Mouse (Mus musculus) forebrain, embryonic 16.5 days (tissue): ENCODE results near the gene Stra6. TPM values are rescaled to one million over a fixed set of nuclear protein-coding genes. Genes with fewer than 3 reads are reported as not detected.

ENCODE experiments used
- ATAC-seq: fragments of 200-750 bp; cut with Nextera tagmentation; 2 replicates; pipeline ENCODE4 v1.8.0; 2017; ENCODE audit warnings: mild to moderate bottlenecking, moderate library complexity
- H3K27ac ChIP-seq: fragments of 300-500 bp; sonication (generic); 2 replicates; pipeline ENCODE4 v1.5.1; 2014; ENCODE audit warnings: low read length, control low read depth
- H3K27me3 ChIP-seq: fragments of 300-500 bp; sonication (generic); replicated peaks from 2 replicates; pipeline ENCODE4 v1.6.1; 2014; ENCODE audit warnings: low read length; ENCODE audit not compliant: control insufficient read depth, insufficient read depth
- H3K36me3 ChIP-seq: fragments of 300-500 bp; sonication (generic); 2 replicates; pipeline ENCODE4 v1.6.1; 2014; ENCODE audit not compliant: control insufficient read depth, insufficient read depth
- H3K4me1 ChIP-seq: fragments of 300-500 bp; sonication (generic); replicated peaks from 2 replicates; pipeline ENCODE4 v1.6.1; 2014; ENCODE audit warnings: low read length; ENCODE audit not compliant: control insufficient read depth, insufficient read depth
- H3K4me2 ChIP-seq: fragments of 300-500 bp; sonication (generic); 2 replicates; pipeline ENCODE4 v1.6.1; 2014; ENCODE audit warnings: mild to moderate bottlenecking, low read length, control low read depth
- H3K4me3 ChIP-seq: fragments of 300-500 bp; sonication (generic); replicated peaks from 2 replicates; pipeline ENCODE4 v1.5.1; 2014; ENCODE audit warnings: mild to moderate bottlenecking, low read length, control low read depth
- H3K9ac ChIP-seq: fragments of 300-500 bp; sonication (generic); replicated peaks from 2 replicates; pipeline ENCODE4 v1.6.1; 2014; ENCODE audit warnings: low read depth, low read length, control low read depth
- H3K9me3 ChIP-seq: fragments of 300-500 bp; sonication (generic); 2 replicates; pipeline ENCODE4 v1.6.1; 2016; ENCODE audit warnings: low read length; ENCODE audit not compliant: control insufficient read depth
- WGBS: fragments of 180-500 bp; shearing (Covaris S2); extraction: QIAGEN DNeasy Blood & Tissue Kit; methylation state at CpG from one replicate; pipeline ENCODE4 v1.1.7; 2014; 5-methylcytosine and 5-hydroxymethylcytosine counted together
- polyA plus RNA-seq: library from polyadenylated mRNA; unstranded; fragments of >200 nt; fragmentation: Nextera tagmentation; extraction: Ambion mirVana; gene quantifications from 2 replicates; pipeline ENCODE4 v1.2.1, GENCODE M21; 2015

The Stra6 gene
- polyA plus RNA-seq, 1 experiment from 2014 or later = 11.7 TPM

DNA sequence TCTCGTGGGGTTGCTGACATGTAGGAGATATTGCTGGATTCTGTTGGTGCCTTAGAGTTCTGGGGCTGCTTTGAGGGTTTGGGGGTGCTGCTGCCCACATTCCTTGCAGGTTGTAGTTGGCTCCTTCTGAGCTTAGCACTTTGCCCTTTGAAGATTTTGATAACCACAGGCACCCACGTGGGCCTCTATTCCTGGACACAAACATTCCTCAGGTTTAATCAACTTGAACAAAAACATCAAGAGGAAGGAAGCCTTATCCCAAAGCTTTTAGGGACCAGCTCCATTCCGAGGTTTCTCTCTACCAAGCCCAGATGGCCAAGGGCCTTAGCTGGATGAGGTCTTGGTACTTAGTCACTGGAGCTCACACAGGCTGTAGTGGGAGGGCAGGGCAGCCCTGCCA, 67.3 kb downstream of the Stra6 start:
- Histone ChIP-seq H3K36me3 (no peaks in the 10 kb centered on the region), H3K9ac (no peak overlapping the region), H3K9me3 (no peaks in the 10 kb centered on the region), H3K4me3 (no peak overlapping the region), H3K4me2 (no peak overlapping the region), H3K27ac (no peak overlapping the region), H3K4me1 (peaks cover 21% of the 10 kb centered on the region), H3K27me3 (no peaks in the 10 kb centered on the region)
- no peak for ATAC-seq
- 39% methylated on average over 3 of the region's 3 CpGs for WGBS

DNA sequence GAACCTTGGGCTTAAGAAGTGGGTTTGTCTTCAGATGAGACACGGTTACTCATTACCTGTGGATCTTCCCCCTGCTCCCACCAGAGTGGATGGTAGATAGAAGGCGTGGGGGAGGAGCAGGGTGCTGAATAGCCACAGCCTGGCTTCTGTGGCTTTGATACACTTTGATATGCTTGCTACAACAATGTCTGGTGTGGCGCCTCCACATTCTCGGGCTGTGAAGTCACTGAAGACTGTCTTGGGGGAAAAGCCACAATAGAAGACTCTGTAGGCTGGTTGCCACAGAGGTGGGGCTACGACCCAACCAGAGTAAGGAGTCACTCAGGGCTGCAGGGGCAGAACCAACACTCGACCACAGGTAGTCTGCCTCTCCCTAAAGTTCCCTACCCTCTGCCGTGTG, 68.1 kb downstream of the Stra6 start:
- 80% methylated on average over 7 of the region's 7 CpGs for WGBS
- no peaks in the 10 kb centered on the region for H3K27me3 ChIP-seq
- no peak overlapping the region for H3K9ac ChIP-seq
- no peak overlapping the region for H3K4me3 ChIP-seq
- H3K27ac ChIP-seq = no peak overlapping the region
- no peaks in the 10 kb centered on the region for H3K9me3 ChIP-seq
- H3K36me3 ChIP-seq = no peaks in the 10 kb centered on the region
- H3K4me1 ChIP-seq = peaks cover 21% of the 10 kb centered on the region
- ATAC-seq = no peak
- H3K4me2 ChIP-seq = no peak overlapping the region

DNA sequence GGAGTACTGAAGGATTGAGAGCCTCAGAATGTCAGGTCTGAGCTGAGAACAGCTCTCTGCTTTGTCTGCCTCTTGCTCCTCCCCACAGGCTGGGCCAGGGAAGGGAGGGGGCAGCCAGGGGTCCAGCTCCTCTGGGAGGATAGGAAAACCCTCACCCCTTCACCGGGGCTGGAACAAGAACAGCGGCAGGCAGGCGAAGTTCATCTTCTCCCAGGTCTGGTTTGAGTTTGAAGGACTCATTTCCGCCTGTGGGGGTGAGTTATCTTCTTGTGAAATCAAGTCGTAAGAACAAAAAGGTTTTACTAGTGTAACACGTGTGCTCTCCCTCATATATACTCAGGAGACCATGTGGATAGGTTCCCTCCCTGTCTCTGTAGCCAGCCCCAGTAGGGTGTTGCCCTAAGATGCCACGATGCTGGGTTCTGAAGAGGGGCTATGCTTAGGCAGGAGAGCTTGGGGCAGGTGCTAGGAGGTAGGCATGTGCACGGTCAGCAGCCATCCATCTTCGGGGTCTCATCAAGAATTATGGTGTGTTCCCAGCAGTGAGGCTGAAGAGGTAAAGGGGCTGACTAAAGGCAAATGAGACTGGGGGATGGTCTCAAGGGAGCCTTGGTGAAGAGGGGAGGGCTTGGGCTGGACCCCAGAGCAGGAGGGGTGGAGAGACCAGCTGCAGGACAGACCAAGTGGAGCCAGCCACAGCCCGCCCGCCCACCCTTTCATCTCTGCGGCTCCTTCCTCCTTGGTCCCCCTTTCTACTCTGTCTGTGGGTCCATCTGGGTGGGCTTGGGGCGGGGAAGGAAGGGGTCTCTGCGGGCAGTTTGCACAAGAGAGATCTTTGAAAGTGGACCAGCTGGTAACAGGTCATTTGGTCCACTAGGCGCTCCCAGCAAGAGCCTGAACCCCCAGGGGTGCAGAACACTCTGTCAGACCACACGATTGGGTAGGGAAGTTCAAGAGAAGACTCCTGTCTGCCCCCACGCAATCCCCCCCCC, 70.6 kb downstream of the Stra6 start:
- Histone ChIP-seq H3K4me2 (no peak overlapping the region), H3K9ac (no peak overlapping the region), H3K4me1 (peaks cover 22% of the 10 kb centered on the region), H3K36me3 (no peaks in the 10 kb centered on the region), H3K9me3 (no peaks in the 10 kb centered on the region), H3K4me3 (no peak overlapping the region), H3K27me3 (no peaks in the 10 kb centered on the region), H3K27ac (no peak overlapping the region; the same call in 1 of the 2 replicates)
- peak; percentile 47; the same call in 1 of the 2 replicates for ATAC-seq
- WGBS = 23% methylated on average over 14 of the region's 17 CpGs

DNA sequence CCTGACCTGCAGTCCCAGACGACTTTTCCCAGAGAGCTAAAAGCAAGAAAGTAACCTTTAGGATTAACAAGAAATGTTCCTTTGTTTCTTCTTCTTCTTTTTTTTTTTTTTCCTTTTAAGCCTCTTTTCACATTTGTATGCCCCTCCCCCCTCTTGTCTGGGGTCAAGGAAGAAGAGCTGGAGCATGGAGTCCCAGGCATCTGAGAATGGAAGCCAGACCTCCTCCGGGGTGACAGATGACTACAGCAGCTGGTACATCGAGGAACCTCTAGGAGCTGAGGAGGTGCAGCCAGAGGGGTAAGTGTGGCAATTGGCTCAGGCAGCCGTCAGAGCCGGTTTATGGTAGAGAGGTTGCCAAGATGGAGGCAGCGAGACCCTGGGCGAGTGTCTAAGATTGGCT, 71.3 kb downstream of the Stra6 start:
- H3K4me3 ChIP-seq = no peak overlapping the region
- H3K27ac ChIP-seq = no peak overlapping the region
- no peak for ATAC-seq
- H3K27me3 ChIP-seq = no peaks in the 10 kb centered on the region
- H3K36me3 ChIP-seq = no peaks in the 10 kb centered on the region
- WGBS = 38% methylated on average over 7 of the region's 7 CpGs
- peaks cover 20% of the 10 kb centered on the region for H3K4me1 ChIP-seq
- no peak overlapping the region for H3K4me2 ChIP-seq
- H3K9me3 ChIP-seq = no peaks in the 10 kb centered on the region
- no peak overlapping the region for H3K9ac ChIP-seq

DNA sequence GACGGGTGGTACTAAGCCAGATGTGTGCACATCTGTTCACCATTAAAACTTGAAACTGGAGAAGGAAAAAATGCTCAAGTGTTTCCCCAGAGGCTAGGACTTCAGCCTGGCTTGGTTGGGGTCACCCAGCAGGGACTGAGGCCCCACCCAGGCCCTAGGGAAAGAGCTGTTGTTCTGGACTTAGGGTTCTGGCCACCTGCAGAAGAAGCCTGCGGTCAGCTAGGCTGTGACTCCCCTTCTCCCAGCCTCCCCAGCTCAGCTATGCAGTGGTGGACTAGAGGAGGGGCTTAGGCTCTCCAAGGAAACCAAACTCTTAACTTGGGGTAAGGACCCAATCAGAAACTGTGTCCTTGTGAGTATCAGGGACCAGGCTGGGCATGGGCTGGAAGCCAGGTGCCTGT, 72.3 kb downstream of the Stra6 start:
- H3K27me3 ChIP-seq = no peaks in the 10 kb centered on the region
- H3K4me1 ChIP-seq = peaks cover 23% of the 10 kb centered on the region
- no peaks in the 10 kb centered on the region for H3K9me3 ChIP-seq
- no peak overlapping the region for H3K4me3 ChIP-seq
- no peak overlapping the region for H3K27ac ChIP-seq
- no peak overlapping the region for H3K9ac ChIP-seq
- no peaks in the 10 kb centered on the region for H3K36me3 ChIP-seq
- no peak overlapping the region for H3K4me2 ChIP-seq
- WGBS = 45% methylated on average over 2 of the region's 2 CpGs
- ATAC-seq = no peak

DNA sequence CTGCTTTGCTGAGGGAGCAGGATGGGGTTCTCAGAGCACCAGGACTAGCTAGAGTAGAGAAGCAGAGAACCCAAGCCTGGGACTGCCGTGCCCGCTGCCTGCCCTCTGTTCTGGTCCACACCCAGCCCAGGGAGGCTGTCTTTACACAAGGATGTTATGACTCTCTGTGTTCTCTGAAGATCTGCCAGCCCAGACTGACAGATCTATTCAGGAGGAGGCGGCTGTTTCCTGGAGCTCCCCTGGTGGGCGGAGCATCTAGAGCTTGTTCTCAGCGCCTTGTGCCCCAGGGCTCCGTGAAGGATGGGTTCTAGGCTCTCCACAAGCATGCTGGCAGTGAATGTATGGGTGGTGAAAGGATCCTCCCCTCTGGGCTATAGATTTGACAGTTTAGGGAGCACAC, 76.4 kb downstream of the Stra6 start:
- peak; percentile 49 for ATAC-seq
- H3K9me3 ChIP-seq = no peaks in the 10 kb centered on the region
- WGBS = 33% methylated on average over 6 of the region's 6 CpGs

DNA sequence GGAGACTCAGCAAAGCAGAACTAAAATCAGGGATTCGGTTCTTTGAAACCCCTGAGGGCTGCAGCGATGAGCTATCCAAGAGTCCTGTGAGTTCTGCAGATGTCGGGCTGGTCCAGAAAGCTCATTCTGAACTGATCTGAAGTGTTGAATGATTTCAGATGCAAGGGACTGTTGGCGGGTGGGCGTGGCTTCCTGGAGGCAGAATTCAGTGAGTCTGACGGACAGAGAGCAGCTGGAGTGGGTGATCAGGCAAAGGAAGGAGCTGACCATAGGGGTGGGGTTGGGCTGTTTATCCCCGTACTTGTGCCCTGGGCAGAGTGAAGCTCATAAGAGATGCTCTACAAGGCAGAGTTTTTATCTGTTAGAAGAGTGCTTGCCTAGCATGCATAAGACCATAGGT, 79.8 kb downstream of the Stra6 start:
- no peaks in the 10 kb centered on the region for H3K27me3 ChIP-seq
- no peak overlapping the region for H3K4me2 ChIP-seq
- no peak for ATAC-seq
- 52% methylated on average over 7 of the region's 7 CpGs for WGBS
- H3K9ac ChIP-seq = no peak overlapping the region
- no peaks in the 10 kb centered on the region for H3K9me3 ChIP-seq
- peaks cover 7% of the 10 kb centered on the region for H3K4me1 ChIP-seq
- H3K4me3 ChIP-seq = no peak overlapping the region
- H3K27ac ChIP-seq = no peak overlapping the region
- H3K36me3 ChIP-seq = no peaks in the 10 kb centered on the region

More for the DNA sequence above, 76.4 kb downstream of the Stra6 start:
- no peaks in the 10 kb centered on the region for H3K36me3 ChIP-seq
- peak overlapping the region; percentile 14; the same call in 1 of the 2 replicates for H3K27ac ChIP-seq
- no peak overlapping the region for H3K4me3 ChIP-seq
- no peak overlapping the region for H3K9ac ChIP-seq
- H3K4me1 ChIP-seq = peaks cover 11% of the 10 kb centered on the region
- H3K27me3 ChIP-seq = no peaks in the 10 kb centered on the region
- H3K4me2 ChIP-seq = no peak overlapping the region

DNA sequence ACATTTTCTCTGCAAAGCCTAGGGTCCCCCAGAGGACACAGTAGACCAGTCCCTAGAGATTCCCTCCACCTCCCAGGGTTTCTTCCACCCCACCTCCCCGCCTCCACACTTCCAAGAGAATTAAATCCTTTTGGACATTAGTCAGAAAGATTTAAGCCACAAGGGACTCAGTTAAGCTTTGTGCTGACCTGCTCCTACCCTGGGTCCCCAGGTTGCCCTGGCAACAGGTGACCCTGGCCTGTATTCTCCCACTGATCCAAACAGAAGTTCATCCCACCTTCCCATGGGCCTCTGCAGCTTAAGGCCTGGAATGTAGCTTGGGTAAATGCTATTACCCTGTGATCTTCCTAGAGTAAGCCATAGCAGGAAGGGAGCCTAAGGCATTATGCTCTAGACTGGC, 81.1 kb downstream of the Stra6 start:
- Histone ChIP-seq H3K4me2 (no peak overlapping the region), H3K9ac (no peak overlapping the region), H3K27ac (no peak overlapping the region), H3K4me3 (no peak overlapping the region), H3K9me3 (no peaks in the 10 kb centered on the region), H3K36me3 (no peaks in the 10 kb centered on the region), H3K4me1 (peaks cover 7% of the 10 kb centered on the region), H3K27me3 (no peaks in the 10 kb centered on the region)
- no peak for ATAC-seq
- WGBS = 56% methylated on average over 1 of the region's 1 CpGs

DNA sequence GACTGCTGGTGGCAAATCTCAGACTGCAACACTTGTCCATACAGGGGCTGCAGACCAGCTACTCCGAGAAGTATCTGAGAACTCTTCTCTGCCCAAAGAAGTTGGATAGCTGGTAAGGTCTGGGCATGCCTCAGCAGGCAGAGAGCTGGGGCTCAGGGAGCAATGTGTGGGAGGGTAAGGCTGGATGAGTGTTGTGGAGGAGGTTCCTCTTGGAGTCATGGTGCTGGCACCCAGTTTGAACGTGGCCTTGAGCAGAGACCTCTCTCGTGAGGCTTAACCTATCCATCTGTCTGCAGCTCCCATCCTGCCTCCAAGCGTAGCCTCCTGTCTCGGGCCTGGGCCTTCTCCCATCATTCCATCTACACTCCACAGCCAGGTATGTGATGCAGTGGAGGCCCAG, 81.8 kb downstream of the Stra6 start:
- H3K9me3 ChIP-seq = no peaks in the 10 kb centered on the region
- peaks cover 2% of the 10 kb centered on the region; the same call in 1 of the 2 replicates for H3K4me1 ChIP-seq
- H3K27ac ChIP-seq = no peak overlapping the region
- H3K36me3 ChIP-seq = no peaks in the 10 kb centered on the region
- H3K9ac ChIP-seq = no peak overlapping the region
- no peak overlapping the region for H3K4me3 ChIP-seq
- ATAC-seq = no peak
- H3K4me2 ChIP-seq = no peak overlapping the region
- no peaks in the 10 kb centered on the region for H3K27me3 ChIP-seq
- WGBS = 87% methylated on average over 5 of the region's 5 CpGs
